Mouse (Mus musculus): ENCODE data around the gene Rnaset2a.

GRCm38 (mm10) chr17:8183815-8184214, 35.9 kb upstream of the Rnaset2a start:
- TF ChIP-seq CTCF (IDR thresholded peaks at IDR 0.05; ENCODE audit: insufficient read depth, low read length) (no peak), POLR2A (IDR thresholded peaks at IDR 0.05; ENCODE audit: borderline replicate concordance, extremely low read depth, low read depth, low read length) (no peak)
